Mouse (Mus musculus): Measurements from ENCODE around the gene Aaas.

Aaas gene

GRCm38 (mm10) chr15:102308717-102309116 lies 41.9 kb downstream of the Aaas start:
- DNase-seq (ENCODE audit: low read depth, low spot score): no peak

GRCm38 (mm10) chr15:102302542-102302941 lies 48.0 kb downstream of the Aaas start:
- no peak for DNase-seq (ENCODE audit: low read depth, low spot score)

GRCm38 (mm10) chr15:102296368-102297006 lies 54.1 kb downstream of the Aaas start:
- DNase-seq (ENCODE audit: low read depth, low spot score): no peak

GRCm38 (mm10) chr15:102295633-102296367 lies 54.8 kb downstream of the Aaas start, which contains the start of gene Espl1:
Espl1 (plus strand) TSS chr15:102296266.
- DNase-seq (ENCODE audit: low read depth, low spot score): peak; percentile 85

All from WW6 (cell line).